Mouse (Mus musculus) ES-CJ7 (cell line): Measurements from ENCODE around the gene Oasl2.
"Not testable (repeated sequence)": the region's sequence is repeated elsewhere in the genome, so short reads cannot be mapped to it uniquely, and the experiment has no call there.

Experiments
- DNase-seq: peaks from one replicate; pipeline ENCODE4 v3.0.0; 2011; ENCODE audit warnings: low read depth, low spot score

The Oasl2 gene

DNA sequence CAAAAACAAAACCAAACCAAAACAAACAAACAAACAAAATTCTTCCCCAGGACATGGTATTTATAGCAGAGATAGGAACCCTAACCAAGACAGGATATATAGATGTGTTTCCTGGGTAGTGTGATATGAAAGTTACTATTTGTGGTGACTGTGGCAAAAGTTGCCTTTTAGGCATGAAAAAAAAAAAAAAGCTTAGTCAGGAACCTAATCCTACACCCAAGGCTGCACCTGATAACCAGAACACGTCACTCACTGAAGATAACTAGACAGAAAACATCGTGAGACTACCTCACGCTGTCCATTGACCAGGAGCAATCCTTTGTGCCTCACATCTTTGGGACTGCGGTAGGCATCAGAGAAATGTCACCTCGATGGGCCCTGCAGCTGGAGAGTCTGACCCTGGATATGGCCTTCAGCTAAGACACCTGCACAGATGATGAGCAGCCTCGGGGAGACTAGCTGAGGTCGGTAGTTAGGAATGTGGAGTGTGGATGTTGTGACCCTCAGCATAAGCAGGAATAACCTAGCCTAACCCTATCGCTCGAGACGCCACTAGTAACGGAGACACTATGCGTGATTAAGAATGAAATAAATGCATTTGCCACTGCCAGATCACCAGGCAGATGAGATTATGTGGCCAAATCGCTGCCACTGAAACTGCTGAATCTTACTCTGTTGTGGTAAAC, at the start of gene Oasl2:
TSS of gene Oasl2 (plus strand) at position 249 of the 686 bp plus-strand sequence.
- no peak for DNase-seq

- DNase-seq = no peak
These were observed 45.0 kb upstream of the Oasl2 start for GRCm38 (mm10) chr5:114851565-114852236.

DNA sequence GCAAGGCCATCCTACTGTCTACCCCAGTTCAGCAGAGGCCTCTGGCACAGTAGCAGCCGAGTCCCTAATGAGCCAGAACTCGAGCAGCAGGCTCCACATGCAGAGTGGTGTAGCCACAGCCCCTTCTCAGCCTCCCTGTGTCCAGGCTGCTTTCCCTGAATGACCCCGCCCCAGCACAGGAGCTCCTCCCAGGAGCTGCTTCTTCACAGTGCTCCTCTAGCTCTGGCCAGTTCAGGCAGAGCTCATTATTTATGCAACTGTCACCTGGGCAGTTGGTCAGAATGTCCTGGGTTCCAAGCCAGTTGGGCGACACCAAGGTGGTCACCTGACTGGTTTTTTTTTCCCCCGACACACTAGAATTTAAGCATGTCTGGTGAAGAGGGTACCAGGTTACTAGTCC, 43.4 kb upstream of the Oasl2 start, which contains the start of gene 4930519G04Rik:
TSS of gene 4930519G04Rik (plus strand) at position 301 of the 400 bp plus-strand sequence.
- not testable (repeated sequence) for DNase-seq

GRCm38 (mm10) chr5:114858582-114858981, 38.2 kb upstream of the Oasl2 start, which contains the start of gene Gm9936:
Gm9936 (minus strand) TSS chr5:114858682.
- DNase-seq = no peak

- DNase-seq = peak; percentile 90
These were observed 37.5 kb upstream of the Oasl2 start for GRCm38 (mm10) chr5:114859253-114859652.

DNA sequence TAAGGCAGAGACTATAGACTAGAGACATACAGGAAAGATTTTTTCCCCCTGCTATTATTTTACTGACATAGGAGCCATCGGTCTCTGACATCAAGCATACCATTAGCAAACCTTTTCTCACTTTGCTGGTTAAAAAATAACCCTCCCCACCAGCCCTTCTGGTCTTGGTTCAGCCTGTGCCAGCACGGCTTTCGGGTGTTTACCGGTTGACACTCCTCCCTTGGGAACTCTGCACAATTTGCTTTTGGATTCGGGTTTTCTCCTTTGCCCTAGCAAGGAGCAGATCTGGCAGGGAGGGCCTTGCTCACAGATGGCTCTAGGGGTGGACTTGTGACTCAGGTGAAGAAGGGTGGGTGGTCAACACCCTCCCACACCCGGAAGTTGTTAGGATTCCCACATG, 35.0 kb upstream of the Oasl2 start:
- no peak for DNase-seq

DNA sequence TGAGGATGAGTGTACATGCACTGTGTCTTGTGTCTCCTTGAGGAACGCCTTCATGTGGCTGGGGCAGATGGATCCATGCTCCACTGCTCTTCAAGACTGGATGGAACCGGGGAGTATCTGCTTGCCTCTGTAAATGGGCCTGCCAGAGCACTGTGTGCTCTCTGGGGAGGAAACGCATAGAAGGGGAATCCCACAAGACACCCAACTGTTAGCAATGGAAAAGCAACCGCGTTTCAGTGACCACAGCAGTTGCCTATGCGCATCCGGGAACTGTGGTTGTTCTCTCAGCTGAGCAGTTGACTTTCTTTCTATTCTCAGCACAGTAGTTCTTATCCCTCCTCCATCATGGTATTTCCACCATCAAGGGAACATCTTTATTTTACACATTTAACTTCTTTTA, 31.9 kb upstream of the Oasl2 start:
- DNase-seq = no peak

DNA sequence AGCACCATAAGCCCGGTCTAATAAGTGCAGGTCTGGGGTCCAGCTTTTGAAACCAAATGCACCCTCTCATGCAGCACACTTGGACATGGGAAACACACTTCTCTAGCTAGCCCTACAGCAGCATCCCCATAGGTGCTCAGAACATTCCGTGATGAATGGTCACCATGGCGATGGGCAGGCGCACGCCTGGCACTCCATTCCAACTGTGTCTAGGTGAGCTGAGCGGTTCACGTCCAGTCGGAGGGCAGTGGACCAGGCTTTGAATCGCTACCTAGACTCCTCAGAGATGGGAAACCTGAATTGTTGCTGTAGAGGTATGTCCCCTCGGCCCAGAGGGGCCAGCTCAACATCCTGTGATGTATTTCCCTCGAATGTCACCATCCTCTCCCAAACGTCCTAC, 31.5 kb upstream of the Oasl2 start:
- DNase-seq = no peak

DNA sequence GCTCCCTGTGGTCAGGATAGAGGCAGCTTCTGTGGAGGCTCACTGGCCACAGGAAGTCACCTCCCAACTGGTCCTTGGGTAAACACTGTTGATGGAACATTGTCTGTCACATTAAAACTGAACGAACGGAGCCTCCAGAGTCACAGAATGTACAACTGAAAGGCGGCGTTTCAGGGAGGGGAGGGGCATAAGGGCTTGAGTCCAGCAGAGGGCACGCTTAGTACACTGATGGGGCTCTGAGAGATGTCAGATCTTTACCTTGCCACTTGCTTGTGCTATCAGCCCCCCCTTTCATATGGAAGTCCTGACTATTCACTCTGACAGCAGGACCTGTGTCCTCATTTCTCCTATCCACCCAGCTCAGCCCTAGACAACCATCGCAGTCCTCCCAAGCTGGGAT, 20.9 kb upstream of the Oasl2 start:
- DNase-seq = no peak

DNA sequence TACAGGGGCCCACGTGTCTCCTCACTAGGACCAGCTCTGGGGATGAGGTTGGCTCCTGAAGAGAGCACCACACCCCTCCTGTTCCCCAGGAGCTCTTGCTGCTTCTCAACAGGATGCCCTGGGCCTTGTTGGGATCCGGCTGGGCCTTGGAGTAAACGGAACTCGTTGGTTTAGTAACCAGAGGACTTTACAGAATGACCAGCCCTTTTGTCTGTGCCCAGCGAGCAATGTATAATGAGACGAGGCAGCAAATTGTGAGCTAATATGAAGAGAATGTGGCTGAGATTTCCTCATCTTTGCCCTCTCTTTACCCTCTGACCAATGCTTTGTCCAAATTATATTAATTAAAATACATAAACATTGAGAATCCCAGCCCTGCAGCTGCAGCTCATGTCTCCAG, 20.4 kb upstream of the Oasl2 start:
- no peak for DNase-seq

DNA sequence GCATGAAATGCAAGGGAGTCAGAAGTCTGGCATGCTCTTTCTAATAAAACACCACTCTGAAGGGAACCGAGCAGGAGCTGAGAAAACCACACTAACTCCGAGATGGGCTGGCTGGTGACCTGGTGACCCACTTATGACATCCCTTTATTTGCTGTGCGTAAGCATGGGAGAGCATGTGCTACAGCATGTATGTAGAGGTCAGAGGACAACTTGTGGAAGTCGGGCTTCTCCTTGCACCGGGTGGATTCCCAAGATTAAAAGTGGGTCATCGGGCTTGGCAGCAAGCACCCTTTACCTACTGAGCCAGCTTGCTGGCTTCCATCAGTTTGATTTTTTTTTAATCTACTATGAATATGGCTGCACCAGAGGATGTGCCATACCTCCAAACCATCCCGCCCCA, 19.2 kb upstream of the Oasl2 start:
- DNase-seq = no peak

DNA sequence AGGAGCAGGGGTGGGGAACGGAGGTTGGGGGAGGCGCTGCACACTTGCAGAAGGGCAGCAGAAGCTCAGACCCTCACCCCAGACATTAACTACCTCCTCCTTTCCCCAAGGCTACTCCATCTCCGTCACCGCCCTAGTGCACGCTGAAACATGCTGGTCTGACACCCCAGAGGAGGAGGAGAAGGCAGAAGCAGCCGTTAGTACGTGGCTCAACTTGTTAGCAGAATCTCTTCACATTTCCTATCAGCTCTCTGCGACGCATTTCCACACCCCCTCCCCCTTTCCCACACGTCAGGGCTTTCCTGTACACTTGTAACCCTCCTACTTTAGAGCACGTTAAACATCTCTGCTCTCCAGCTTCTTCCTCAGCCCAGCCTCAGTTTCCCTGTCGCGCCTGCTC, 17.3 kb upstream of the Oasl2 start:
- no peak for DNase-seq

DNA sequence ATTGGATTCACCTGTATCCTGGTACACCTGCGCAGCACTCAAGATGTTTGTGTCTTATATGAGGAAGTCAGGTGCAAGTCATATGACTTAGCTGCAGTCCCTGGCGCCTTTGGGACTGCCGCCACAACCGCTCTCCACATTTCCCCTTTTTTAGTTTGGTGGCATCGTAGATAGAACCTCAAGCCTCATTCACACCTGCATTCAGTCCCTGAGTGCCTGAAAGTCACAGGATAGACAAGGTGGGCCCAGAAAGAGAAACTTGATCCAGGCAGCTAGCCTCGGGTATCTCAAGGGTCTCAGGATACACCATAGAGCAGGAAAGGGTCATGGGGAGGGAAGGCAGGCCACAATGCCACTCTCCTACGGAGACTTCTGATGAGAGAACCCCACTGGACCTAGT, 14.4 kb upstream of the Oasl2 start:
- not testable (repeated sequence) for DNase-seq

GRCm38 (mm10) chr5:114883022-114883421, 13.7 kb upstream of the Oasl2 start:
- DNase-seq = no peak

DNA sequence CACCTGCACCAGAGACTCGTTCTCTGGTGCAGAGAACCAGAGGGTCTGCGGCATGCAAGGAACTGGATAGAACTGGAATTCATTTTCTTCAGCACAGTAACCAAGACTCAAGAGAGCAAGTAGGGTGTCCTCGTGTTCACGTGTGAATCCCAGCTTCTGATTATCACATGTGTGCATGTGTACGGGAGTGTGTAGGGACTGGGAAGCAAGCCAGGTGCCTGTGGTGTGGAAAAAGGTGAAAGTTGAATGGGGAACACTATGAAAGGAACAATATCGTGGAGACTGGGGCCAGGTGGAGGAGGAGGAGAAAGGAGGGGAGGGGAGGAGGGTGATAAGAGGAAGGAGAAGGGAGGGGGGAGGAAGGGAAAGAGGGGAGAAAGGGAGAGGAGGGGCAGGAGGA, 9.9 kb upstream of the Oasl2 start:
- DNase-seq = no peak

GRCm38 (mm10) chr5:114888995-114889394, 7.7 kb upstream of the Oasl2 start:
- no peak for DNase-seq

- no peak for DNase-seq
These were observed 1.2 kb upstream of the Oasl2 start for GRCm38 (mm10) chr5:114895542-114895941.

- DNase-seq = no peak
These were observed 648 bp downstream of the Oasl2 start for GRCm38 (mm10) chr5:114897374-114897793.

DNA sequence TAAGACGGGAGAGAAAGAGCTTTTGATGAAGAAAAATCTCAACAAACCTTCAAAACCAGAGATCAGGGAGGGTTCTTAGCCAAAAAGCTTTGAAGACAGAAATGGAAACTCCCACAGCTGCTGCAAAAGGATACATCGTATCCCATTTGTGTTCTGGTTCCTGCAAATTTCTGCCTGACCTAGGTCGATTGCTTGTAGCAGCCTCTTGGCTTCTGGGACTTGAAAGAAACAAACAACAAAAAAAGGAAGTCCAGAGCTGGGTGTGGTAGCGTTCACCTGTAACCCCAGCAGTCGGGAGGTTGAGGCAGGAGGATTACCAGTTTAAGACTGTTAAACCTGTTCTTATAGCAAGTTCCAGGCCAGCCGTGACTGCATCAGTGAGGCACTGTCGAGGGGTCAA, 2.1 kb downstream of the Oasl2 start:
- DNase-seq = no peak

DNA sequence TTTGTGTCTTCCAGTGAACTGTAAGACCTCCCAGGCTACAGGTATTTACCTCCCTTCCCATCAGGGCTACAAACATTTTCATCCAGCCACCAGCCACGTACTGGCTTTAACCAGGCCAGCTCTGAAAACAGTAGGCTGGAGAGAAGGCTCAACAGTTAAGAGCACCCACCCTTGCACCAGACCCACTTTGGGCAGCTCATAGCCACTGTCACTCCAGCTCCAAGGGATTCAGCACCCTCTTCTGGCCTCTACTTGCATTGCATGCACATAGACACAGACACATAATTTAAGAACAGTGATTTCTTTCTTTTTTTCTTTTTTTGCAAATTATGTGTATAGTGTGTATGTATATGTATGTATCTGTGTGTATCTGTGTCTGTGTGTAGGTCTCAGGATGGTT, 5.7 kb downstream of the Oasl2 start:
- peak; percentile 71 for DNase-seq

DNA sequence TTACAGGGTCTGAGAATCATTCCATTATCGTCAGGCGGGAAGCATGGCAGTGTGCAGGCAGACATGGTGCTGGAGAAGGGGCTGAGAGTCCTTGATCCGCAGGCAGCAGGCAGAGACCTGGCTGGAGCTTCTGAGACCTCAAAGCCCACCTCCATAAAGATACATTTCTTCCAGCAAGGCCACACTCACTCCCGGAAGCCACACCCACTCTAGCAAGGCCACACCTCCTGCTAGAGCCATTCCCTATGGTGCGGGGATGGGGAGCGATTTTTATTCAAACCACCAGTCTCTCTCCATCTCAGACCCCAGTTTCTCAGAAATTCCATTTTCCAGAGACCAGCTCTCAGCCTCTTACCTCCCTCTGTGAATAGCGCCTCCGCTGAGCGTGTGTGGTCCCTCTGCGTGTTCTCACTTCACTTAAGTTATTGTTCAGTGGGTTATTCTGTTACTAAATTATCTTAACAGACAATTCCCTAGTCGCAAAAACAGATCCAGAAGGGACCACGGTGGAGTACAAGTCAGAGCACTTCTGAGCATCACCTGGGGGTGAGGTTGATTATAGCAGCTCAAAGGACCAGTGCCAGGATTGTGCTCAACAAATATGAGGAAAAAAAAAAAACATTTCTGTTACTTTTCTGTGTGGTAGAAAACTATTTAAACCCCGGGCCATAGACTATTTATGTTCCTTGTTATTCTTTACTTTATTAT, 12.0 kb downstream of the Oasl2 start:
- DNase-seq = peak; percentile 81

- DNase-seq = peak; percentile 50
These were observed 16.9 kb downstream of the Oasl2 start for GRCm38 (mm10) chr5:114913686-114914085.

GRCm38 (mm10) chr5:114914855-114915254, 18.1 kb downstream of the Oasl2 start:
- peak; percentile 25 for DNase-seq
